Mouse (Mus musculus) small intestine, adult 2 months (tissue): ENCODE results near the gene Cep112.

ENCODE experiments used
- CTCF ChIP-seq: fragments of 200-500 bp; IDR thresholded peaks from 2 replicates; pipeline ENCODE4 v1.5.1; 2012; ENCODE audit warnings: low read depth, mild to moderate bottlenecking, control low read depth, inconsistent platforms, low read length, moderate library complexity, mixed read lengths; ENCODE audit not compliant: insufficient replicate concordance, insufficient read length; ENCODE audit errors: extremely low read depth
- POLR2A ChIP-seq: fragments of 200-500 bp; IDR thresholded peaks from 2 replicates; pipeline ENCODE4 v1.6.1; 2012; ENCODE audit warnings: low read depth, mild to moderate bottlenecking, control low read depth, inconsistent platforms, low read length, moderate library complexity

DNA sequence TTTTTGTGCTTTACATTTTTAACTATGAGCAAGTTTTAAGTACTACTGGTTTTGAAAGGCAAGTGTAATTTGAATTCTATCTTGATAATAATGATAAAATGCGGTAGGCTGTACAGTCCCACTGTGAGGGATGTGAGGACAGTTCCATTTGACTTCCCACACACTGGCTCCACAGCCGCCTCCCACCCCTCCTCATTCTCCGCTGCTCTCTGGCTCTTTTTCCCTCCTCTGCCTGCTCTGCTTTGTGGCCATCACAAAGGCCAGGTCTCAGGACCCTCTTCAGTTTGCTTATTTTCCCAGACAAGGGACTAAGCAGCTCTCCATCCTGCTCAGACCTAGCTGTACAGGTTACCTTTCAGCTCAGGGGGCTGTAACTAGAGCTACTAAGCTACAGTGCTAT, 379.0 kb downstream of the Cep112 start:
- TF ChIP-seq CTCF (no peak), POLR2A (no peak)
